Mouse (Mus musculus): ENCODE results near the gene Itga3. TPM values are rescaled to one million over a fixed set of nuclear protein-coding genes. Genes with fewer than 3 reads are reported as not detected.

Gene Itga3
- total and polyA plus RNA-seq, 2 experiments from 2014 or later: 7.4 to 23.5 TPM

DNA sequence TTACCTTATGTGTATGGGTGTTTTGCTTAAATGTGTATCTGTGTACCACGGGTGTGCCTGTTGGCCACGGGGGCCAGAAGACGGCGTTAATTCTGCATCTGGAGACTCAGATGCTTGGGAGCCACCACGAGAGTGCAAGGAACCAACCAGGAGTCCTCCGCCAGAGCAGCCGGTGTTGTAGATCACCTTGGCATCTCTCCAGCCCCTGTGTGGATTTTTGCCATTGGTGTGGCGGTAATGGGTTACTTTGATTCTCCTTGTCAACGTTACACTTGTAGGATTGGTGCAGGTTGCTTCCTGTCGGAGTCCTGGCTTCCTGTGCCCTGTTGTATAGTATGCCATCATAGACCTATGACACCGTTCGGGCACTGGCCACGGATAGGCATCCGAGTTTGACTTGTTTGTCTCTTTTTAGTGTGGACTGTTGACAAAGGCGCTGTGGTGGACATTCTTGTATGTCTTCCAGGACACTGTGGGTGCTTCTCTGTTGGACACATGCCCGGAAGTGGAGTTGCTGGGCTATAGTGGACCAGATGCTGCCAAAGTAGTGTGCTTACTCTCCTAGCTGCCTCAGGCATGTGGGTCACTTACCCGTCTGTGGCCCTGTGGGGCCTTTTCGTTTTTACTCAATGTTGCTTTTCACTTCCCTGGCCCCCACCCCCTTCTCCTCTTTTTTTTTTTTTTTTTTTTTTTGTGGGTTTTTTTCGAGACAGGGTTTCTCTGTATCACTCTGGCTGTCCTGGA lies 25.7 kb upstream of the Itga3 start:
- Histone ChIP-seq H3K4me1 (ENCODE audit: insufficient read depth) (0 out of 2 replicates have a peak, but pooled peaks cover 4% of the 10 kb centered on the region), H3K4me2 (ENCODE audit: low read depth) (no peak overlapping the region), H3K9me3 (ENCODE audit: low read length) (no peaks in the 10 kb centered on the region), H3K36me3 (ENCODE audit: insufficient read depth) (no peaks in the 10 kb centered on the region), H3K4me3 (ENCODE audit: low read depth, low read length) (no peak overlapping the region), H3K9ac (no peak overlapping the region), H3K27me3 (ENCODE audit: insufficient read depth, low read length) (no peaks in the 10 kb centered on the region), H3K27ac (ENCODE audit: low read depth, low read length) (no peak overlapping the region)
- WGBS: 82% methylated on average over 19 of the region's 19 CpGs
- TF ChIP-seq CTCF (IDR thresholded peaks at IDR 0.05; ENCODE audit: low read depth): no peak
- DNase-seq (no peak), ATAC-seq (no peak)

DNA sequence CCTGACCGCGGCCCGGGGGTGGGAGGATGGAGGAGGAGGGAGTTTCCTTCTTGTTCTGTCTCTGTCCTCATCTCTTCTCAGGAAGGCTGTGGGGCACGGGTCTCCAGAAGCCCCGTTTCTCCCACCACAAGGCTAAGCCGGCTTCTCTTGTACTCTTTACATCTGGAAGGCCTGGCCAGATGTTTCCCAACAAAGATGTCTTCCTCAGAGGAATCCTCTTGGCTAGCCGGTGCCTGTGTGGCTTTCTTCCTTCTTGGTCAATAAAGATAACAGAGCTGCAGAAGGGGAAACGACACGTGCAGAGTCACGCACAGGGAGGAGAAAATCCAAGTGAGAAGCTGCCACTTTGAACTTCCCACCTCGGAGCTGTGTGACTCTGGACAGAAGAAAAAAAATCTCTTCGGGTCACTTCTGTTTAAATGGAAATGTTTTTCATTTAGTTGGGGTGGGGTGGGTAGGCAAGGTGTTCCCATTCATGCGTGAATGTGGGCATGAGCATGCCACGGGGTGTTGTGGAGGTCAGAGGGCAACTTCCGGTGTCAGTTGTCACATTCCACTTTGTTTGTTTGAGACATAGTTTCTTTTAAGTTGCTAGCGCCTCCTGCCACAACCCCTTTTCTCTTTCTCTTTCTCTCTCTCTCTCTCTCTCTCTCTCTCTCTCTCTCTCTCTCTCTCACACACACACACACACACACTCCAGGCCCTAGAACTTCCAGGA lies 24.6 kb upstream of the Itga3 start:
- DNase-seq (no peak), ATAC-seq (no peak)
- no peak overlapping the region for H3K4me3 ChIP-seq (ENCODE audit: low read depth, low read length)
- WGBS: 54% methylated on average over 16 of the region's 16 CpGs
- H3K9me3 ChIP-seq (ENCODE audit: low read length): no peaks in the 10 kb centered on the region
- H3K27me3 ChIP-seq (ENCODE audit: insufficient read depth, low read length): no peaks in the 10 kb centered on the region
- no peaks in the 10 kb centered on the region for H3K4me1 ChIP-seq (ENCODE audit: insufficient read depth)
- no peak overlapping the region for H3K9ac ChIP-seq
- no peak overlapping the region for H3K27ac ChIP-seq (ENCODE audit: low read depth, low read length)
- H3K4me2 ChIP-seq (ENCODE audit: low read depth): no peak overlapping the region
- TF ChIP-seq CTCF (IDR thresholded peaks at IDR 0.05; ENCODE audit: low read depth): no peak
- H3K36me3 ChIP-seq (ENCODE audit: insufficient read depth): no peaks in the 10 kb centered on the region

DNA sequence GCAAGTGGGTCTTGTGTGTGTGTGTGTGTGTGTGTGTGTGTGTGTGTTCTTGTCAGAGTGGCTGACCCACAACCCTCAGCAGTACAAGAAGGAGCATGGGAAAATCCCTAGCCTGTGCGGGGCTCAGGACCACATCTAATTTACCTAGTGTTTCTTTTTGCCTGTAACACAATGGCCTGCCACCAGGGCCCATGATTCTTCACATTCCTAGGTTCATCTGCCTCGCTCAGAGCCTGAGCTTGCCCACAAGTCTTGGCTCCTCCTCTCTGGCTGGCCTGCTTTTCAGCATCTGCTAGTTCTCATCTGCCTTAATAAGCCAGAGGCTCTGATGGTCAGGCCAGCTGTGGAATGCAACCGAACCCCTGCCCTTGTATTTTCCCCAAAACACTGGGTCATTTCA lies 23.8 kb upstream of the Itga3 start:
- no peaks in the 10 kb centered on the region for H3K27me3 ChIP-seq (ENCODE audit: insufficient read depth, low read length)
- no peak overlapping the region for H3K4me3 ChIP-seq (ENCODE audit: low read depth, low read length)
- no peak for DNase-seq
- TF ChIP-seq CTCF (IDR thresholded peaks at IDR 0.05; ENCODE audit: low read depth): no peak
- no peaks in the 10 kb centered on the region for H3K4me1 ChIP-seq (ENCODE audit: insufficient read depth)
- H3K4me2 ChIP-seq (ENCODE audit: low read depth): no peak overlapping the region
- H3K9ac ChIP-seq: no peak overlapping the region
- H3K9me3 ChIP-seq (ENCODE audit: low read length): no peaks in the 10 kb centered on the region
- no peaks in the 10 kb centered on the region for H3K36me3 ChIP-seq (ENCODE audit: insufficient read depth)
- H3K27ac ChIP-seq (ENCODE audit: low read depth, low read length): no peak overlapping the region
- no peak for ATAC-seq
- WGBS: 51% methylated on average over 3 of the region's 3 CpGs

DNA sequence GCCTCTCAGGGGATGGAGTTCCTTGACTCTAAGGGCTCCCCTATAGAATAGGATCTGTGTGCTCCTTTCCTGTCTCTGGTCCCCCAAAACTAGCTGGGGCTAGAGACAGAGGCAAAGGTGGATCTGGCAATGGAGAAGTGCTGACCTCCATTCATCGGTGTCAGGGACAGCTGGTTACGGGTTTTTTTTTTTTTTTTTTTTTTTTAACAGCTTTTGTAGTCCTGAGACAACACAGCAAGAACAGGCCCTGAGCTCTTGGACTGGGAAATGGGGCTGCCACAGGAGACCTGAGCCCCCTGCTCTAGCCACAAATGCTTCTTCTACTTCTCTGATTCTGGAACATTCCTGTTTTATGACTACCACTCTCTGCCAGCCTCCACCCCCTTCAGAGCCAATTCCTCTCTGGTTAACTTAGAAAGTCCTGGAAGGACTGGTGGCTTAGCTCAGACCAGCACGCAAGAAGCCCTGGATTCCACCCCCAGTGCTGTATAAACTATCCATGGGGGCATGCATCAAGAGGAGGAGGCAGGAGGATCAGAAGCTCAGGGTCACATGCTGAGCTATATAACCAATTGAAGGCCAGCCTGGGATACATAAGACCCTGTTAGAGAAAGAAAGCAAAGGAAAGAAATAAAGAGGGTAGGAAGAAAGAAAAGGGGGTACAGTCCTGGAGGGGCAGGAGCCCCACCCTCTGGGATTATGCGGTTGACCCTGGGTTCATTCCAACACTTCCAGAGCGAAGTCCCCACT lies 21.9 kb upstream of the Itga3 start:
- Histone ChIP-seq H3K4me3 (ENCODE audit: low read depth, low read length) (no peak overlapping the region), H3K27me3 (ENCODE audit: insufficient read depth, low read length) (no peaks in the 10 kb centered on the region), H3K9ac (no peak overlapping the region), H3K36me3 (ENCODE audit: insufficient read depth) (no peaks in the 10 kb centered on the region), H3K9me3 (ENCODE audit: low read length) (no peaks in the 10 kb centered on the region), H3K4me2 (ENCODE audit: low read depth) (no peak overlapping the region), H3K4me1 (ENCODE audit: insufficient read depth) (no peaks in the 10 kb centered on the region), H3K27ac (ENCODE audit: low read depth, low read length) (no peak overlapping the region)
- no peak for DNase-seq
- TF ChIP-seq CTCF (IDR thresholded peaks at IDR 0.05; ENCODE audit: low read depth): no peak
- ATAC-seq: no peak
- WGBS: 81% methylated on average over 5 of the region's 5 CpGs

GRCm38 (mm10) chr11:95097889-95098288 lies 21.3 kb upstream of the Itga3 start:
- H3K27ac ChIP-seq (ENCODE audit: low read depth, low read length): no peak overlapping the region
- no peaks in the 10 kb centered on the region for H3K4me1 ChIP-seq (ENCODE audit: insufficient read depth)
- DNase-seq: no peak
- H3K4me2 ChIP-seq (ENCODE audit: low read depth): no peak overlapping the region
- H3K9ac ChIP-seq: no peak overlapping the region
- no peaks in the 10 kb centered on the region for H3K36me3 ChIP-seq (ENCODE audit: insufficient read depth)
- H3K27me3 ChIP-seq (ENCODE audit: insufficient read depth, low read length): no peaks in the 10 kb centered on the region
- ATAC-seq: no peak
- no peak for TF ChIP-seq CTCF (IDR thresholded peaks at IDR 0.05; ENCODE audit: low read depth)
- 56% methylated on average over 6 of the region's 6 CpGs for WGBS
- H3K9me3 ChIP-seq (ENCODE audit: low read length): no peaks in the 10 kb centered on the region
- H3K4me3 ChIP-seq (ENCODE audit: low read depth, low read length): no peak overlapping the region

GRCm38 (mm10) chr11:95096608-95097373 lies 20.2 kb upstream of the Itga3 start:
- Histone ChIP-seq H3K27ac (ENCODE audit: low read depth, low read length) (no peak overlapping the region), H3K27me3 (ENCODE audit: insufficient read depth, low read length) (no peaks in the 10 kb centered on the region), H3K36me3 (ENCODE audit: insufficient read depth) (no peaks in the 10 kb centered on the region), H3K4me3 (ENCODE audit: low read depth, low read length) (no peak overlapping the region), H3K9ac (no peak overlapping the region), H3K4me2 (ENCODE audit: low read depth) (no peak overlapping the region), H3K9me3 (ENCODE audit: low read length) (no peaks in the 10 kb centered on the region), H3K4me1 (ENCODE audit: insufficient read depth) (no peaks in the 10 kb centered on the region)
- DNase-seq (no peak), ATAC-seq (no peak)
- 45% methylated on average over 4 of the region's 4 CpGs for WGBS
- no peak for TF ChIP-seq CTCF (IDR thresholded peaks at IDR 0.05; ENCODE audit: low read depth)
